Comparison of ENCODE assay signal across 18 mouse cellular contexts in genomic region chr13:106388634-106389033, GRCm38 (mm10).
"Had no signal": no experiment of that assay in that cellular context is flagged by ENCODE, and none has a peak within 500 bp of the region (broad histone marks: within the 10 kb centered on the region; RNA-seq: fewer than 3 reads in every experiment).

No protein-coding gene starts in this region.

- H3K4me2 ChIP-seq: liver, embryonic 13.5 days; midbrain, embryonic 13.5 days; neural tube, embryonic 13.5 days had no signal

- H3K36me3 ChIP-seq: liver, embryonic 13.5 days; midbrain, embryonic 10.5 days; midbrain, embryonic 13.5 days; neural tube, embryonic 13.5 days had no signal

- DNase-seq: kidney, adult 18-20 months; kidney, postnatal 25 days; layer of hippocampus, postnatal 36 days; liver, embryonic 13.5 days; lung, postnatal 10 days; retina, postnatal 1 day; right cerebral cortex, postnatal 25 days; thymus, adult 2 months; thymus, postnatal 14 days; thymus, postnatal 4 days had no signal

- H3K4me3 ChIP-seq: left cerebral cortex, adult 2 months; liver, embryonic 13.5 days; megakaryocyte, embryonic 14.5 days; midbrain, embryonic 10.5 days; midbrain, embryonic 13.5 days; myocyte; neural tube, embryonic 13.5 days had no signal

- H3K9ac ChIP-seq: liver, embryonic 13.5 days; midbrain, embryonic 13.5 days; neural tube, embryonic 13.5 days had no signal

- H3K27me3 ChIP-seq: liver, embryonic 13.5 days; megakaryocyte, embryonic 14.5 days; midbrain, embryonic 13.5 days; neural tube, embryonic 13.5 days had no signal

- ATAC-seq: midbrain, embryonic 13.5 days; midbrain, embryonic 16.5 days had no signal

- H3K27ac ChIP-seq: kidney, postnatal 0 days; left cerebral cortex, adult 2 months; liver, embryonic 13.5 days; midbrain, embryonic 10.5 days; midbrain, embryonic 13.5 days; neural tube, embryonic 13.5 days had no signal

- H3K4me1 ChIP-seq: liver, embryonic 13.5 days; megakaryocyte, embryonic 14.5 days; midbrain, embryonic 10.5 days; midbrain, embryonic 13.5 days; neural tube, embryonic 13.5 days had no signal

- H3K9me3 ChIP-seq: liver, embryonic 13.5 days; megakaryocyte, embryonic 14.5 days; midbrain, embryonic 10.5 days; midbrain, embryonic 13.5 days; neural tube, embryonic 13.5 days had no signal
